ENCODE assay signal across 17 mouse cellular contexts in genomic region chr5:86792807-86793206, GRCm38 (mm10). TPM values are rescaled to one million over a fixed set of nuclear protein-coding genes. Genes with fewer than 3 reads are reported as not detected.
DNase-seq lines count a peak whose midpoint lies in the region; ATAC-seq lines count a peak whose summit lies in the region.
"Had no signal": no experiment of that assay in that cellular context is flagged by ENCODE, and none has a peak within 500 bp of the region (broad histone marks: within the 10 kb centered on the region; RNA-seq: fewer than 3 reads in every experiment).

No protein-coding gene starts in this region.

- ATAC-seq in granulocyte monocyte progenitor cell, adult 5-6 weeks (replicated peaks; ENCODE audit: poor library complexity, severe bottlenecking), result peak; percentile 80
- ATAC-seq: Patski had no signal

- peak; percentile 17 for DNase-seq in kidney, postnatal 10 days
- DNase-seq in kidney, adult 8-10 months, result no peak
- DNase-seq in thymus, postnatal 4 days, result peak; percentile 9
- DNase-seq in thymus, postnatal 25 days, result no peak
- DNase-seq in natural killer cell, adult 2 months (ENCODE audit: low spot score in 2 of 2), result peak; percentile 10 to 43
- no peak for DNase-seq in frontal cortex, postnatal 25 days (ENCODE audit: low spot score in 2 of 2)
- DNase-seq in layer of hippocampus, postnatal 10 days (ENCODE audit: low spot score in 2 of 2), result no peak
- DNase-seq: adrenal gland, postnatal 36 days; cerebellum, adult 11-12 months; cerebellum, postnatal 36 days; heart, adult 2 months; layer of hippocampus, postnatal 36 days; thymus, postnatal 36 days had no signal

RNA-seq across cellular contexts. Expression of gene Ythdc1, which starts 11.2 kb away (rescaled TPM):
- total RNA-seq in granulocyte monocyte progenitor cell, adult 5-6 weeks (2014; fragmentation: Nextera tagmentation), result 86.3 and 90.3 TPM in 2 replicates
- 124 TPM in 2 replicates for total RNA-seq in granulocyte monocyte progenitor cell, adult 5-6 weeks (2017)
- 10 to 100 TPM; 51.0 to 55.6 TPM for total RNA-seq in layer of hippocampus, postnatal 10 days (2021)

RNA-seq across cellular contexts. Expression of gene Tmprss11e, which starts 47.2 kb away (rescaled TPM):
- not detected in 2 replicates for total RNA-seq in granulocyte monocyte progenitor cell, adult 5-6 weeks (2014; fragmentation: Nextera tagmentation)
- total RNA-seq in granulocyte monocyte progenitor cell, adult 5-6 weeks (2017), result not detected in 2 replicates
- not detected for total RNA-seq in layer of hippocampus, postnatal 10 days (2021)
- total RNA-seq: adrenal gland, postnatal 36 days; gastrocnemius, adult 8-10 months; heart, adult 2 months; layer of hippocampus, postnatal 36 days; left cerebral cortex, postnatal 14 days had no signal

Comparison
In these comparisons a context has a peak if more than half of its experiments do, and no peak if none do; other contexts are left out.
1. DNase-seq: peak in kidney, postnatal 10 days (single experiment), thymus, postnatal 4 days (single experiment) and natural killer cell, adult 2 months (2 of 2); none in kidney, adult 8-10 months (0 of 2), thymus, postnatal 25 days (single experiment), frontal cortex, postnatal 25 days (0 of 2) and layer of hippocampus, postnatal 10 days (0 of 2).